Mouse (Mus musculus) limb, embryonic 14.5 days (tissue): ENCODE results near the gene Cacna2d4. TPM values are rescaled to one million over a fixed set of nuclear protein-coding genes. Genes with fewer than 3 reads are reported as not detected.

Source experiments
- ATAC-seq: fragments of 200-750 bp; cut with Nextera tagmentation; 2 replicates; pipeline ENCODE4 v1.8.0; 2017; ENCODE audit warnings: low read depth, moderate number of reproducible peaks, moderate TSS enrichment; ENCODE audit not compliant: low FRiP score
- DNase-seq: peaks from one replicate; pipeline ENCODE4 v3.0.0-alpha.2; 2015; ENCODE audit warnings: low spot score
- H3K27ac ChIP-seq: fragments of 300-500 bp; sonication (generic); replicated peaks from 2 replicates; pipeline ENCODE4 v1.5.1; 2014; ENCODE audit warnings: low read depth, mild to moderate bottlenecking, low read length, moderate library complexity, mixed read lengths
- H3K27me3 ChIP-seq: fragments of 300-500 bp; sonication (generic); 2 replicates; pipeline ENCODE4 v1.6.1; 2014; ENCODE audit warnings: low read length, mixed read lengths; ENCODE audit not compliant: control insufficient read depth, insufficient read depth
- H3K36me3 ChIP-seq: fragments of 300-500 bp; sonication (generic); 2 replicates; pipeline ENCODE4 v1.6.1; 2014; ENCODE audit warnings: mild to moderate bottlenecking, low read length, moderate library complexity, mixed read lengths; ENCODE audit not compliant: control insufficient read depth, insufficient read depth
- H3K4me1 ChIP-seq: fragments of 300-500 bp; sonication (generic); 2 replicates; pipeline ENCODE4 v1.6.1; 2014; ENCODE audit warnings: antibody characterized with exemption, low read length, mixed read lengths; ENCODE audit not compliant: control insufficient read depth, insufficient read depth
- H3K4me2 ChIP-seq: fragments of 300-500 bp; sonication (generic); replicated peaks from 2 replicates; pipeline ENCODE4 v1.6.1; 2014; ENCODE audit warnings: low read depth, mild to moderate bottlenecking, low read length, moderate library complexity; ENCODE audit not compliant: severe bottlenecking
- H3K4me3 ChIP-seq: fragments of 300-500 bp; sonication (generic); replicated peaks from 2 replicates; pipeline ENCODE4 v1.5.1; 2014; ENCODE audit warnings: low read length
- H3K9ac ChIP-seq: fragments of 300-500 bp; sonication (generic); 2 replicates; pipeline ENCODE4 v1.6.1; 2014; ENCODE audit warnings: mild to moderate bottlenecking, low read depth, low read length, moderate library complexity; ENCODE audit not compliant: severe bottlenecking
- H3K9me3 ChIP-seq: fragments of 300-500 bp; sonication (generic); 2 replicates; pipeline ENCODE4 v1.6.1; 2016; ENCODE audit warnings: low read length; ENCODE audit not compliant: control insufficient read depth
- POLR2A ChIP-seq: fragments of 200-500 bp; IDR thresholded peaks from 2 replicates; pipeline ENCODE4 v1.8.0; 2012; ENCODE audit warnings: inconsistent platforms, mild to moderate bottlenecking, moderate library complexity, borderline replicate concordance; ENCODE audit not compliant: insufficient read depth, insufficient read length; ENCODE audit errors: extremely low read depth
- WGBS: fragments of 180-500 bp; shearing (Covaris S2); extraction: QIAGEN DNeasy Blood & Tissue Kit; methylation state at CpG from one replicate; pipeline ENCODE4 v1.1.7; 2014; 5-methylcytosine and 5-hydroxymethylcytosine counted together
- polyA plus RNA-seq, 2 experiments: library from polyadenylated mRNA; depleted of rRNA in 1 of 2; stranded (reverse) in 1 of 2; unstranded in 1 of 2; fragments of >200 nt; fragmentation: Nextera tagmentation in 1 of 2; extraction: Ambion mirVana in 1 of 2; gene quantifications; 2 replicates each; pipeline versions ENCODE4 v1.2.1 to v1.2.3; 2012 to 2014

Gene Cacna2d4
- polyA plus RNA-seq, 2 experiments: 0.08 TPM; not detected in 1

- no peak for TF ChIP-seq POLR2A
- Histone ChIP-seq H3K4me2 (no peak overlapping the region), H3K27me3 (peaks cover 46% of the 10 kb centered on the region), H3K4me3 (no peak overlapping the region), H3K9me3 (no peaks in the 10 kb centered on the region), H3K9ac (no peak overlapping the region), H3K36me3 (no peaks in the 10 kb centered on the region), H3K27ac (no peak overlapping the region), H3K4me1 (no peaks in the 10 kb centered on the region)
- 14% methylated on average over 10 of the region's 11 CpGs for WGBS
- no peak for DNase-seq
- no peak for ATAC-seq
Measured at GRCm38 (mm10) chr6:119328521-119329115, 92.3 kb downstream of the Cacna2d4 start.

- H3K9ac ChIP-seq: no peak overlapping the region
- H3K4me1 ChIP-seq: no peaks in the 10 kb centered on the region
- H3K4me2 ChIP-seq: no peak overlapping the region
- H3K27ac ChIP-seq: no peak overlapping the region
- H3K27me3 ChIP-seq: peaks cover 46% of the 10 kb centered on the region
- TF ChIP-seq POLR2A: no peak
- WGBS: 4% methylated on average over 8 of the region's 8 CpGs
- peak; percentile 4 for DNase-seq
- ATAC-seq: peak; percentile 34; the same call in 1 of the 2 replicates
- H3K9me3 ChIP-seq: no peaks in the 10 kb centered on the region
- H3K36me3 ChIP-seq: no peaks in the 10 kb centered on the region
- no peak overlapping the region for H3K4me3 ChIP-seq
Measured at GRCm38 (mm10) chr6:119329215-119329714, 92.9 kb downstream of the Cacna2d4 start.

- Histone ChIP-seq H3K36me3 (no peaks in the 10 kb centered on the region), H3K4me3 (no peak overlapping the region), H3K9ac (no peak overlapping the region), H3K4me1 (no peaks in the 10 kb centered on the region), H3K27ac (no peak overlapping the region), H3K4me2 (no peak overlapping the region), H3K27me3 (peaks cover 46% of the 10 kb centered on the region), H3K9me3 (no peaks in the 10 kb centered on the region)
- ATAC-seq (no peak), DNase-seq (no peak)
- 13% methylated on average over 6 of the region's 6 CpGs for whole genome bisulfite sequencing
- no peak for TF ChIP-seq POLR2A
Measured at GRCm38 (mm10) chr6:119329936-119330335, 93.6 kb downstream of the Cacna2d4 start.

- Histone ChIP-seq H3K27ac (no peak within 1 kb of the TSS), H3K4me2 (peak within 1 kb of the TSS; percentile 43), H3K9ac (no peak within 1 kb of the TSS), H3K36me3 (no peaks in the 10 kb centered on the region), H3K4me3 (peak within 1 kb of the TSS; percentile 27), H3K27me3 (peaks cover 46% of the 10 kb centered on the region), H3K9me3 (no peaks in the 10 kb centered on the region), H3K4me1 (no peaks in the 10 kb centered on the region)
- no peak for ATAC-seq
- under 1% methylated on average over 30 of the region's 31 CpGs for WGBS
- no peak for DNase-seq
- TF ChIP-seq POLR2A: no peak
Measured at GRCm38 (mm10) chr6:119330506-119330905, 94.2 kb downstream of the Cacna2d4 start, which contains the start of gene Lrtm2. TSS of gene Lrtm2 (minus strand) at chr6:119330766.

- Histone ChIP-seq H3K9me3 (no peaks in the 10 kb centered on the region), H3K36me3 (no peaks in the 10 kb centered on the region), H3K9ac (no peak overlapping the region), H3K27me3 (peaks cover 46% of the 10 kb centered on the region), H3K4me2 (no peak overlapping the region), H3K27ac (no peak overlapping the region), H3K4me3 (no peak overlapping the region), H3K4me1 (no peaks in the 10 kb centered on the region)
- no peak for DNase-seq
- TF ChIP-seq POLR2A: no peak
- no peak for ATAC-seq
- 8% methylated on average over 1 of the region's 1 CpGs for WGBS
Measured at GRCm38 (mm10) chr6:119332111-119332510, 95.8 kb downstream of the Cacna2d4 start.
